Mouse (Mus musculus): ENCODE measurements around the gene Olfr1104. TPM values are rescaled to one million over a fixed set of nuclear protein-coding genes. Genes with fewer than 3 reads are reported as not detected.

Olfr1104 gene
- total and polyA plus RNA-seq, 2 experiments from 2014 or later, result not detected

DNA sequence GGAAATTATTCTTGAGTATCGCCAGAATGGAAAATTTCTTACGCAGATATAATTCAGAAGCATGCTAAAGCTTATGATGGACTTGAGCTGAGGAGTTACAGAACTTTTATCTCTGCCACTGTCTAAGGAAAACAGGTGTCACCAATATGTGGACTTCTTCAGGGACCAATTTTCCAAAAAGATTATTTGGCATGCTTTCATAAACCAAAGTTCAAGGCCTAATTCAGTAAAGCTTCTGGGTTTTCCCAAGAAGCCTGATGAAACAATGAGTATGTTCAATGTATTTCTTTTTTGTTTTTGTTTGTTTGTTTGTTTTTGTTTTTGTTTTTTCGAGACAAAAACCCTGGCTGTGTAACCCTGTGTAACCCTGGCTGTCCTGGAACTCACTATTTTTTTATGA is 47.0 kb downstream of the Olfr1104 start, which contains the start of gene Olfr1100:
Olfr1100 (minus strand) TSS at position 101 of the 400 bp plus-strand sequence.
- Histone ChIP-seq H3K27me3 (ENCODE audit: insufficient read depth, low read length) (no peaks in the 10 kb centered on the region), H3K4me1 (ENCODE audit: insufficient read depth, low read length) (no peaks in the 10 kb centered on the region), H3K4me2 (ENCODE audit: low read depth, low read length, poor library complexity, severe bottlenecking) (no peak within 1 kb of the TSS), H3K27ac (ENCODE audit: low read depth, low read length) (no peak within 1 kb of the TSS), H3K9me3 (ENCODE audit: low read length) (no peaks in the 10 kb centered on the region), H3K9ac (replicated peaks; ENCODE audit: low read length, poor library complexity, severe bottlenecking) (no peak within 1 kb of the TSS), H3K4me3 (ENCODE audit: low read depth, low read length) (no peak within 1 kb of the TSS), H3K36me3 (ENCODE audit: insufficient read depth, low read length) (no peaks in the 10 kb centered on the region)
- ATAC-seq (ENCODE audit: low FRiP score), result no peak
- no peak for DNase-seq (ENCODE audit: low spot score)
- WGBS, result 81% methylated on average over 3 of the region's 3 CpGs
- TF ChIP-seq CTCF (IDR thresholded peaks at IDR 0.05), result no peak

Other genes starting within 250 kb of the Olfr1104 start
- not detected in 2 replicates for gene Olfr1093, start 244.6 kb downstream of the Olfr1104 start, total RNA-seq (2014; rRNA removed)
- not detected in 2 replicates for gene Olfr1093, start 244.6 kb downstream of the Olfr1104 start, polyA plus RNA-seq (2015; fragmentation: Nextera tagmentation; extraction: Ambion mirVana)
- gene Olfr141, start 217.1 kb downstream of the Olfr1104 start, total RNA-seq (2014; rRNA removed), result not detected in 2 replicates
- gene Olfr141, start 217.1 kb downstream of the Olfr1104 start, polyA plus RNA-seq (2015; fragmentation: Nextera tagmentation; extraction: Ambion mirVana), result not detected in 2 replicates
- not detected in 2 replicates for gene Olfr1094, start 202.4 kb downstream of the Olfr1104 start, total RNA-seq (2014; rRNA removed)
- not detected in 2 replicates for gene Olfr1094, start 202.4 kb downstream of the Olfr1104 start, polyA plus RNA-seq (2015; fragmentation: Nextera tagmentation; extraction: Ambion mirVana)
- not detected in 2 replicates for gene Olfr1095, start 175.4 kb downstream of the Olfr1104 start, total RNA-seq (2014; rRNA removed)
- not detected in 2 replicates for gene Olfr1095, start 175.4 kb downstream of the Olfr1104 start, polyA plus RNA-seq (2015; fragmentation: Nextera tagmentation; extraction: Ambion mirVana)
- gene Gm13723, start 152.3 kb downstream of the Olfr1104 start, total RNA-seq (2014; rRNA removed), result not detected in 2 replicates
- gene Gm13723, start 152.3 kb downstream of the Olfr1104 start, polyA plus RNA-seq (2015; fragmentation: Nextera tagmentation; extraction: Ambion mirVana), result not detected in 2 replicates
- gene Olfr1097, start 134.9 kb downstream of the Olfr1104 start, total RNA-seq (2014; rRNA removed), result not detected in 2 replicates
- not detected in 2 replicates for gene Olfr1097, start 134.9 kb downstream of the Olfr1104 start, polyA plus RNA-seq (2015; fragmentation: Nextera tagmentation; extraction: Ambion mirVana)
- not detected in 2 replicates for gene Olfr1098, start 102.5 kb downstream of the Olfr1104 start, total RNA-seq (2014; rRNA removed)
- not detected in 2 replicates for gene Olfr1098, start 102.5 kb downstream of the Olfr1104 start, polyA plus RNA-seq (2015; fragmentation: Nextera tagmentation; extraction: Ambion mirVana)
- not detected in 2 replicates for gene Olfr1099, start 66.4 kb downstream of the Olfr1104 start, total RNA-seq (2014; rRNA removed)
- not detected in 2 replicates for gene Olfr1099, start 66.4 kb downstream of the Olfr1104 start, polyA plus RNA-seq (2015; fragmentation: Nextera tagmentation; extraction: Ambion mirVana)
- gene Olfr1100, start 47.1 kb downstream of the Olfr1104 start, total RNA-seq (2014; rRNA removed), result not detected in 2 replicates
- not detected in 2 replicates for gene Olfr1100, start 47.1 kb downstream of the Olfr1104 start, polyA plus RNA-seq (2015; fragmentation: Nextera tagmentation; extraction: Ambion mirVana)
- not detected in 2 replicates for gene Olfr1101, start 35.9 kb downstream of the Olfr1104 start, total RNA-seq (2014; rRNA removed)
- gene Olfr1101, start 35.9 kb downstream of the Olfr1104 start, polyA plus RNA-seq (2015; fragmentation: Nextera tagmentation; extraction: Ambion mirVana), result not detected in 2 replicates
- not detected in 2 replicates for gene Olfr1102, start 28.7 kb downstream of the Olfr1104 start, total RNA-seq (2014; rRNA removed)
- not detected in 2 replicates for gene Olfr1102, start 28.7 kb downstream of the Olfr1104 start, polyA plus RNA-seq (2015; fragmentation: Nextera tagmentation; extraction: Ambion mirVana)
- not detected in 2 replicates for gene Olfr1105, start 9.5 kb upstream of the Olfr1104 start, total RNA-seq (2014; rRNA removed)
- gene Olfr1105, start 9.5 kb upstream of the Olfr1104 start, polyA plus RNA-seq (2015; fragmentation: Nextera tagmentation; extraction: Ambion mirVana), result not detected in 2 replicates
- gene Olfr1106, start 25.2 kb upstream of the Olfr1104 start, total RNA-seq (2014; rRNA removed), result not detected in 2 replicates
- not detected in 2 replicates for gene Olfr1106, start 25.2 kb upstream of the Olfr1104 start, polyA plus RNA-seq (2015; fragmentation: Nextera tagmentation; extraction: Ambion mirVana)
- not detected in 2 replicates for gene Olfr1107, start 48.7 kb upstream of the Olfr1104 start, total RNA-seq (2014; rRNA removed)
- not detected in 2 replicates for gene Olfr1107, start 48.7 kb upstream of the Olfr1104 start, polyA plus RNA-seq (2015; fragmentation: Nextera tagmentation; extraction: Ambion mirVana)
- not detected in 2 replicates for gene Olfr1109, start 68.9 kb upstream of the Olfr1104 start, total RNA-seq (2014; rRNA removed)
- not detected in 2 replicates for gene Olfr1109, start 68.9 kb upstream of the Olfr1104 start, polyA plus RNA-seq (2015; fragmentation: Nextera tagmentation; extraction: Ambion mirVana)
- gene Olfr259, start 87.5 kb upstream of the Olfr1104 start, total RNA-seq (2014; rRNA removed), result not detected in 2 replicates
- not detected in 2 replicates for gene Olfr259, start 87.5 kb upstream of the Olfr1104 start, polyA plus RNA-seq (2015; fragmentation: Nextera tagmentation; extraction: Ambion mirVana)
- not detected in 2 replicates for gene Olfr1110, start 113.2 kb upstream of the Olfr1104 start, total RNA-seq (2014; rRNA removed)
- gene Olfr1110, start 113.2 kb upstream of the Olfr1104 start, polyA plus RNA-seq (2015; fragmentation: Nextera tagmentation; extraction: Ambion mirVana), result not detected in 2 replicates
- gene Olfr1111, start 125.5 kb upstream of the Olfr1104 start, total RNA-seq (2014; rRNA removed), result not detected in 2 replicates
- not detected in 2 replicates for gene Olfr1111, start 125.5 kb upstream of the Olfr1104 start, polyA plus RNA-seq (2015; fragmentation: Nextera tagmentation; extraction: Ambion mirVana)
- not detected in 2 replicates for gene Olfr1112, start 160.7 kb upstream of the Olfr1104 start, total RNA-seq (2014; rRNA removed)
- gene Olfr1112, start 160.7 kb upstream of the Olfr1104 start, polyA plus RNA-seq (2015; fragmentation: Nextera tagmentation; extraction: Ambion mirVana), result not detected in 2 replicates
- not detected in 2 replicates for gene Olfr1113, start 181.9 kb upstream of the Olfr1104 start, total RNA-seq (2014; rRNA removed)
- not detected in 2 replicates for gene Olfr1113, start 181.9 kb upstream of the Olfr1104 start, polyA plus RNA-seq (2015; fragmentation: Nextera tagmentation; extraction: Ambion mirVana)
- not detected in 2 replicates for gene Olfr1115, start 220.9 kb upstream of the Olfr1104 start, total RNA-seq (2014; rRNA removed)
- gene Olfr1115, start 220.9 kb upstream of the Olfr1104 start, polyA plus RNA-seq (2015; fragmentation: Nextera tagmentation; extraction: Ambion mirVana), result not detected in 2 replicates
- gene Olfr1116, start 240.5 kb upstream of the Olfr1104 start, total RNA-seq (2014; rRNA removed), result not detected in 2 replicates
- not detected in 2 replicates for gene Olfr1116, start 240.5 kb upstream of the Olfr1104 start, polyA plus RNA-seq (2015; fragmentation: Nextera tagmentation; extraction: Ambion mirVana)